Mouse (Mus musculus) CD4-positive helper T cell, adult 2 months (primary cell): ENCODE data around the gene Zfp322a.

Experiments used
- DNase-seq: peaks from one replicate; pipeline ENCODE4 v3.0.0-alpha.2; 2012; ENCODE audit warnings: low read depth, missing footprints, low spot score

Zfp322a gene

GRCm38 (mm10) chr13:23317305-23317889, 51.6 kb downstream of the Zfp322a start:
- no peak for DNase-seq

GRCm38 (mm10) chr13:23312909-23313669, 55.9 kb downstream of the Zfp322a start:
- DNase-seq: no peak

- no peak for DNase-seq
Measured at GRCm38 (mm10) chr13:23310036-23310435, 59.0 kb downstream of the Zfp322a start.

GRCm38 (mm10) chr13:23309495-23310011, 59.5 kb downstream of the Zfp322a start:
- DNase-seq: peak; percentile 8

GRCm38 (mm10) chr13:23308639-23309307, 60.2 kb downstream of the Zfp322a start:
- peak; percentile 15 for DNase-seq

- DNase-seq: peak; percentile 16
Measured at GRCm38 (mm10) chr13:23307069-23307814, 61.8 kb downstream of the Zfp322a start.

- DNase-seq: no peak
Measured at GRCm38 (mm10) chr13:23306707-23307068, 62.3 kb downstream of the Zfp322a start.
